Mouse (Mus musculus) heart, embryonic 16.5 days (tissue): Measurements from ENCODE around the gene Pcsk1n. TPM values are rescaled to one million over a fixed set of nuclear protein-coding genes. Genes with fewer than 3 reads are reported as not detected.

Source experiments
- ATAC-seq: fragments of 200-750 bp; cut with Nextera tagmentation; replicated peaks from 2 replicates; pipeline ENCODE4 v1.8.0; 2017; ENCODE audit warnings: moderate number of reproducible peaks; ENCODE audit not compliant: insufficient read depth, low FRiP score; ENCODE audit errors: extremely low read depth
- H3K27ac ChIP-seq: fragments of 300-500 bp; sonication (generic); 2 replicates; pipeline ENCODE4 v1.5.1; 2014; ENCODE audit warnings: mild to moderate bottlenecking, low read length, control low read depth, moderate library complexity
- H3K27me3 ChIP-seq: fragments of 300-500 bp; sonication (generic); 2 replicates; pipeline ENCODE4 v1.6.1; 2014; ENCODE audit warnings: low read length, mixed read lengths; ENCODE audit not compliant: control insufficient read depth, insufficient read depth
- H3K36me3 ChIP-seq: fragments of 300-500 bp; sonication (generic); 2 replicates; pipeline ENCODE4 v1.6.1; 2014; ENCODE audit not compliant: control insufficient read depth, insufficient read depth
- H3K4me1 ChIP-seq: fragments of 300-500 bp; sonication (generic); 2 replicates; pipeline ENCODE4 v1.6.1; 2014; ENCODE audit warnings: low read length, mixed read lengths; ENCODE audit not compliant: control insufficient read depth, insufficient read depth
- H3K4me2 ChIP-seq: fragments of 300-500 bp; sonication (generic); 2 replicates; pipeline ENCODE4 v1.6.1; 2014; ENCODE audit warnings: low read depth, mild to moderate bottlenecking, control low read depth, low read length
- H3K4me3 ChIP-seq: fragments of 300-500 bp; sonication (generic); 2 replicates; pipeline ENCODE4 v1.5.1; 2014; ENCODE audit warnings: mild to moderate bottlenecking, control low read depth, low read length
- H3K9ac ChIP-seq: fragments of 300-500 bp; sonication (generic); 2 replicates; pipeline ENCODE4 v1.6.1; 2014; ENCODE audit warnings: low read length, control low read depth
- H3K9me3 ChIP-seq: fragments of 300-500 bp; sonication (generic); replicated peaks from 2 replicates; pipeline ENCODE4 v1.6.1; 2016; ENCODE audit warnings: low read length; ENCODE audit not compliant: control insufficient read depth
- WGBS: fragments of 180-500 bp; shearing (Covaris S2); extraction: QIAGEN DNeasy Blood & Tissue Kit; methylation state at CpG from one replicate; pipeline ENCODE4 v1.1.7; 2014; 5-methylcytosine and 5-hydroxymethylcytosine counted together
- polyA plus RNA-seq: library from polyadenylated mRNA; unstranded; fragments of >200 nt; fragmentation: Nextera tagmentation; extraction: Ambion mirVana; gene quantifications from 2 replicates; pipeline ENCODE4 v1.2.1, GENCODE M21; 2015

Gene Pcsk1n
- polyA plus RNA-seq = 0.32 and 0.42 TPM in 2 replicates

DNA sequence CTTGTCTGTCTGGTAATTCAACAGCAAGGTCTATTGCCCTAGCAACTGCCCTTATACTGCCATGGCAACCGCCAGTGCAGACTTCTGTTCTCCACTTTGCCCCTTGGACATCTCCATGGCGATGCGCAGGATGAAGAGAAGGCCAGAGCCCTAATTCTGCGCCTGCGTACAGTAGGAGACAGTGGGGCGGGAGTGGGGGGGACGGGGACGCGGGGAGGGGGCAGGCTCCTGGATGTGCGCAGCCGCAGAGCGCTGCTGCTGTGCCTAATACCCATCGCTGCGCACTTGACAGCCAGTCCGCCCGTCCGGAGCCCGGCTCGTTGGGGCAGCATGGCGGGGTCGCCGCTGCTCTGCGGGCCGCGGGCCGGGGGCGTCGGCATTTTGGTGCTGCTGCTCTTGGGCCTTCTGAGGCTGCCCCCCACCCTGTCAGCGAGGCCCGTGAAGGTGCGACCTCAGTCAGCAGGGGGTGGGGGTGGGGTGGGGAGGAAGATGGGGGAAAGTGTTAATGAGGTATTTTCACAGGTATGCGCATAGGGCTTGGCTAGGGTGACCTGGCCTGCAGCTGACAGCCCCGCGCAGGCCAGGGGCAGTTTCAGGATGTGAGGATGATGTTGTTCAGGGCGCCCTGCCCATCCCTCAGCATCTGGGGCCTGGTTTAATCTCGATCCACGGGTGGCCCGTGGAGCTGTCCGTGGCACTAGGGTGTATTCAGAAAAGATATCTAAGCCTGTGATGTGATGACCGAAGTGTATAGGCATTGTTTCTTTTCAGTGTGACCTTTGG lies at the start of gene Pcsk1n:
Gene Pcsk1n (plus strand): TSS at position 222 of the 783 bp plus-strand sequence.
- Histone ChIP-seq H3K27me3 (peaks cover 54% of the 10 kb centered on the region), H3K4me1 (peaks cover 2% of the 10 kb centered on the region; the same call in 1 of the 2 replicates), H3K9me3 (no peaks in the 10 kb centered on the region; the same call in 1 of the 2 replicates), H3K27ac (no peak within 1 kb of the TSS), H3K4me2 (peak within 1 kb of the TSS; percentile 18; the same call in 1 of the 2 replicates), H3K9ac (no peak within 1 kb of the TSS), H3K4me3 (0 out of 2 replicates have a peak within 1 kb of the TSS, but pooled peaks have one; percentile 12), H3K36me3 (no peaks in the 10 kb centered on the region)
- 13% methylated on average over 36 of the region's 40 CpGs for WGBS
- ATAC-seq = no peak

DNA sequence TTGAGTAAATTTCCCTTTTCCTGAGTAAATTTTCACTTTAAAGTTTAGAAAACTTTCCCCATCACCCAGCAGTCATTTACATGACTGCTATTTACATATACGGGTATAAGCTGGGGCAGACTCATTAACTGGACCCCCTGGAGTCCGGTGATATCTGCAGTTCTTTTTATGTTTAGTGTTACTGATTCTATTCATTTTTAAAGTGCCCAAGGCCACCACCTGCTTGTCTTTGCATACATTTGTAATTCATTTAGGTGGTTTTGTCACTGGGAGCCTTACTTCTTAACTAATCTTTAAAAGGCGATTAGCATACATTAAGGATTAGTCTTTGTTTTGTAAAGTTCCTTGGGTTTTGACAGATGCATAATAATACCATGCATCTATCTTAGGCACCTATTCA lies 49.8 kb upstream of the Pcsk1n start:
- Histone ChIP-seq H3K9me3 (no peaks in the 10 kb centered on the region), H3K36me3 (peaks cover 11% of the 10 kb centered on the region), H3K27me3 (no peaks in the 10 kb centered on the region), H3K4me1 (no peaks in the 10 kb centered on the region), H3K4me2 (no peak overlapping the region), H3K27ac (no peak overlapping the region), H3K9ac (no peak overlapping the region), H3K4me3 (no peak overlapping the region)
- ATAC-seq = no peak
- WGBS = 55% methylated on average over 3 of the region's 3 CpGs

GRCm38 (mm10) chrX:7878007-7878419 lies 41.6 kb upstream of the Pcsk1n start, which contains the start of gene Pim2:
Gene Pim2 (plus strand): TSS chrX:7878262.
- H3K4me3 ChIP-seq = peak within 1 kb of the TSS; percentile 57
- WGBS = 8% methylated on average over 37 of the region's 38 CpGs
- H3K27me3 ChIP-seq = no peaks in the 10 kb centered on the region
- peak; percentile 90 for ATAC-seq
- H3K36me3 ChIP-seq = peaks cover 5% of the 10 kb centered on the region; the same call in 1 of the 2 replicates
- H3K4me2 ChIP-seq = peak within 1 kb of the TSS; percentile 78
- no peaks in the 10 kb centered on the region for H3K9me3 ChIP-seq
- no peak within 1 kb of the TSS for H3K27ac ChIP-seq
- H3K9ac ChIP-seq = peak within 1 kb of the TSS; percentile 68
- H3K4me1 ChIP-seq = peaks cover 8% of the 10 kb centered on the region

GRCm38 (mm10) chrX:7878495-7878894 lies 41.1 kb upstream of the Pcsk1n start:
- Histone ChIP-seq H3K9ac (peak overlapping the region; percentile 68), H3K4me3 (peak overlapping the region; percentile 57), H3K4me2 (peak overlapping the region; percentile 78), H3K27me3 (no peaks in the 10 kb centered on the region), H3K4me1 (peaks cover 8% of the 10 kb centered on the region), H3K27ac (no peak overlapping the region), H3K9me3 (no peaks in the 10 kb centered on the region), H3K36me3 (peaks cover 3% of the 10 kb centered on the region; the same call in 1 of the 2 replicates)
- peak; percentile 29; the same call in 1 of the 2 replicates for ATAC-seq
- WGBS = 11% methylated on average over 21 of the region's 21 CpGs

DNA sequence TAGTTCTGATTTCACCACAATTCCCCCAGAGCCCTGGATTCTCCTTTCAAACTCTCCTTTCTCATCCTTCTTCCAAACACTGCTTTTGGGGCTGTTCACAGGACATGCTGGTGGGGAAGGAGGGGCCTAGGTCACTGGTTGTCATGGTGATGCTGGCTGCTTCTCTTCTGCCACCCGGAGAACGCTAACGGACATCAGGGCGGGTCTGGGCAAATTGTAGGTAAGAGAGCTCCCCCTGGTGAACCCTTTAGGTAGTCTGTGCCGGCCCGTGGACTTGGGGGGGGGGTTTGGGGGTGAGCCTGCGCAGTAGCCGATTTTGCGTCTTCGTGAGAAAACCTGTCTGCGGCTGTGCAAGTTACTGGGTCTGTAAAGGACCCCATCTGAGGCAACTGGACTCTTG lies 39.8 kb upstream of the Pcsk1n start:
- H3K4me1 ChIP-seq = peaks cover 10% of the 10 kb centered on the region
- H3K4me2 ChIP-seq = peak overlapping the region; percentile 51
- WGBS = 10% methylated on average over 11 of the region's 11 CpGs
- H3K27ac ChIP-seq = no peak overlapping the region
- no peak overlapping the region for H3K9ac ChIP-seq
- no peak overlapping the region; the same call in 1 of the 2 replicates for H3K4me3 ChIP-seq
- H3K36me3 ChIP-seq = no peaks in the 10 kb centered on the region
- H3K9me3 ChIP-seq = no peaks in the 10 kb centered on the region
- H3K27me3 ChIP-seq = no peaks in the 10 kb centered on the region
- ATAC-seq = no peak

DNA sequence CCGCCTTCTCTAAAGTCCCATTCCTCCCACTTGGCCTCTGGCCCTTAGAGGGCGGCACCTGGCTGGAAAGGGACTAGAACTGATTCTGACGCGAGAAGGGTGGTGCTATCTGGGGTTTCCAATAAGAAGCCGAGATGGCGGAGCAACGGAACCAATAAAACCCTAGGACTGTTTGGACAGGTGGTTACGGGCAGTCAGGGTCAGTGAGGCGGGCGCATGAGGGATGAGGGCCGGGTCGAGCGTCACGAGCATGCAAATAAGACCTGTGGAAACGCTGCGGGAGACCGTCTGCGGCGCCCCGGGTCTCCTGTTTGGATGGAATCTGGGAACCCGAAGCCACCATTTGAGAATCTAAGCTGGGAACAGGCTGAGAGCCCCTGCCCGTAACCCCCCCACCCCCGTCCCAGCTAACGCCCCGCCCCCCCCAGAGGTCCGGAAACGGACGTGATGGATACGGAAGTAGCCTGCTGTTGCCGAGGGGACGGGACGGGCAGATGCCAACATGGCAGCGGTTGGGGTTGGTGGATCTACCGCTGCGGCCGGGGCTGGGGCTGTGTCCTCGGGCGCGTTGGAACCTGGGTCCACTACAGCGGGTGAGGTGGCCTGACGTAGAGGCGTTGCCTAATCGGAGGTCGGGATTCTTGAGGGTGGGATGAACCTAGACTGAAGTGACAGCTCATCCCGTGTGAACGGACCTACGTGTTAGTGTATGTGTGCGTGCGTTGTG lies 35.6 kb upstream of the Pcsk1n start, which contains the start of gene Slc35a2:
Gene Slc35a2 (plus strand): TSS at position 188 of the 727 bp plus-strand sequence.
- Histone ChIP-seq H3K9ac (peak within 1 kb of the TSS; percentile 58), H3K4me3 (peak within 1 kb of the TSS; percentile 72), H3K27me3 (no peaks in the 10 kb centered on the region), H3K4me2 (peak within 1 kb of the TSS; percentile 70), H3K27ac (peak within 1 kb of the TSS; percentile 89), H3K36me3 (no peaks in the 10 kb centered on the region), H3K9me3 (no peaks in the 10 kb centered on the region), H3K4me1 (peaks cover 6% of the 10 kb centered on the region)
- 11% methylated on average over 49 of the region's 49 CpGs for WGBS
- ATAC-seq = peak; percentile 95

DNA sequence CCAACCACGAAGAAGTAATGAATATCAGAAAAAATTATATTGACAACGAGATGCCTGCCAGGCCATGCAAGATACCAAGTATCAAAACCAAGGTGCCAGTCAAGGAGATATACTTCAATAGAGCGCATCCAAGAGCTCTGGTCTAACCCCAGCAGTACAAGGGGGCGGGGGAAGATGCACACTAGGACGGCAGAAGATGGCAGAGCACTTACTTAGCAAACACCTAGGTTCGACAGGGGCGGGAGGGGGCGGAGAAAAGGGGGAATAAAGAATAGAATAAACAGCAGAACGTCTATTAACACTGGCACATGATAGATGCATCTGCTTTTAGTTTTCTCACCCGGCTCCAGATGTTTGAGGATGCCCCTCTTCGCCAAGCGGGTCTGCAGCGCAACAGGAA lies 21.4 kb upstream of the Pcsk1n start:
- no peak overlapping the region; the same call in 1 of the 2 replicates for H3K27ac ChIP-seq
- peaks cover 5% of the 10 kb centered on the region; the same call in 1 of the 2 replicates for H3K36me3 ChIP-seq
- peak overlapping the region; percentile 65 for H3K9ac ChIP-seq
- ATAC-seq = no peak
- H3K4me1 ChIP-seq = peaks cover 2% of the 10 kb centered on the region; the same call in 1 of the 2 replicates
- H3K4me2 ChIP-seq = peak overlapping the region; percentile 67
- peak overlapping the region; percentile 70 for H3K4me3 ChIP-seq
- no peaks in the 10 kb centered on the region for H3K9me3 ChIP-seq
- H3K27me3 ChIP-seq = no peaks in the 10 kb centered on the region
- WGBS = 24% methylated on average over 12 of the region's 13 CpGs

GRCm38 (mm10) chrX:7898880-7899874 lies 20.4 kb upstream of the Pcsk1n start, which contains the start of the genes Pqbp1 and Timm17b:
Gene Pqbp1 (minus strand): TSS chrX:7899269.
Gene Timm17b (plus strand): TSS chrX:7899357.
- ATAC-seq = peak; percentile 98
- peak within 1 kb of the TSS; percentile 70 for H3K4me3 ChIP-seq
- H3K27ac ChIP-seq = peak within 1 kb of the TSS; percentile 89
- WGBS = 11% methylated on average over 62 of the region's 62 CpGs
- peaks cover 2% of the 10 kb centered on the region; the same call in 1 of the 2 replicates for H3K36me3 ChIP-seq
- no peaks in the 10 kb centered on the region for H3K27me3 ChIP-seq
- H3K4me2 ChIP-seq = peak within 1 kb of the TSS; percentile 67
- peak within 1 kb of the TSS; percentile 77 for H3K9ac ChIP-seq
- H3K9me3 ChIP-seq = no peaks in the 10 kb centered on the region
- H3K4me1 ChIP-seq = peaks cover 2% of the 10 kb centered on the region; the same call in 1 of the 2 replicates
